Mouse (Mus musculus) kidney, embryonic 16.5 days (tissue): Measurements from ENCODE around the gene Actl6a. TPM values are rescaled to one million over a fixed set of nuclear protein-coding genes. Genes with fewer than 3 reads are reported as not detected.

ENCODE experiments used
- ATAC-seq: fragments of 200-750 bp; cut with Nextera tagmentation; 2 replicates; pipeline ENCODE4 v1.8.0; 2017; ENCODE audit warnings: moderate TSS enrichment; ENCODE audit not compliant: low FRiP score, low TSS enrichment
- H3K27ac ChIP-seq: fragments of 300-500 bp; sonication (generic); 2 replicates; pipeline ENCODE4 v1.5.1; 2014; ENCODE audit warnings: low read length
- H3K27me3 ChIP-seq: fragments of 300-500 bp; sonication (generic); 2 replicates; pipeline ENCODE4 v1.6.1; 2014; ENCODE audit warnings: low read length, control low read depth, mixed read lengths; ENCODE audit not compliant: insufficient read depth
- H3K36me3 ChIP-seq: fragments of 300-500 bp; sonication (generic); 2 replicates; pipeline ENCODE4 v1.6.1; 2014; ENCODE audit warnings: low read length, control low read depth, mixed read lengths; ENCODE audit not compliant: insufficient read depth
- H3K4me1 ChIP-seq: fragments of 300-500 bp; sonication (generic); 2 replicates; pipeline ENCODE4 v1.6.1; 2014; ENCODE audit warnings: low read length, control low read depth, mixed read lengths; ENCODE audit not compliant: insufficient read depth
- H3K4me2 ChIP-seq: fragments of 300-500 bp; sonication (generic); replicated peaks from 2 replicates; pipeline ENCODE4 v1.6.1; 2014; ENCODE audit warnings: low read depth, low read length
- H3K4me3 ChIP-seq: fragments of 300-500 bp; sonication (generic); 2 replicates; pipeline ENCODE4 v1.5.1; 2014; ENCODE audit warnings: mild to moderate bottlenecking, low read length
- H3K9ac ChIP-seq: fragments of 300-500 bp; sonication (generic); replicated peaks from 2 replicates; pipeline ENCODE4 v1.6.1; 2014; ENCODE audit warnings: low read length
- H3K9me3 ChIP-seq: fragments of 300-500 bp; sonication (generic); 2 replicates; pipeline ENCODE4 v1.6.1; 2016; ENCODE audit warnings: low read length, control low read depth
- WGBS: fragments of 180-500 bp; shearing (Covaris S2); extraction: QIAGEN DNeasy Blood & Tissue Kit; methylation state at CpG from one replicate; pipeline ENCODE4 v1.1.7; 2014; 5-methylcytosine and 5-hydroxymethylcytosine counted together
- polyA plus RNA-seq: library from polyadenylated mRNA; unstranded; fragments of >200 nt; fragmentation: Nextera tagmentation; extraction: Ambion mirVana; gene quantifications from 2 replicates; pipeline ENCODE4 v1.2.1, GENCODE M21; 2015

Gene Actl6a
- polyA plus RNA-seq, 1 experiment from 2014 or later = 196 TPM

DNA sequence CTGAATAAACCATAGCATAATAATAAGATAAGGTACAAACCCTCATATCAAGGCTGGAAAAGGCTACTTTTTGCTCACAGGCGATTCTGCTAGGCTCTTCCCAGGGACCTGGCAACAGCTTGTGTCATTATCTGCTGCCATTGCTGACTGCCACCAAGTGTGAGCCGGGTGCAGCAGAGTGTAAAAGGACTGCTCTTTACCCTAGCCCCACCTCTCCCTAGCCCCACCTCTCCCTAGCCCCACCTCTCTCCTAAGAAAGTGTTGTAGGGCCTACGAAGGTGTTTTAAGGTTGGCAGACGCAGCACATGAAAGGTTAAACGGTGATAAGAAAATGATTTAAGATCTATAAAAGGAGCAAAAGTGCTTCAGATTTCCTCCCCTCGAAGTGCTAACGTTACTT, 57.8 kb downstream of the Actl6a start:
- ATAC-seq = no peak
- WGBS = 45% methylated on average over 7 of the region's 7 CpGs

DNA sequence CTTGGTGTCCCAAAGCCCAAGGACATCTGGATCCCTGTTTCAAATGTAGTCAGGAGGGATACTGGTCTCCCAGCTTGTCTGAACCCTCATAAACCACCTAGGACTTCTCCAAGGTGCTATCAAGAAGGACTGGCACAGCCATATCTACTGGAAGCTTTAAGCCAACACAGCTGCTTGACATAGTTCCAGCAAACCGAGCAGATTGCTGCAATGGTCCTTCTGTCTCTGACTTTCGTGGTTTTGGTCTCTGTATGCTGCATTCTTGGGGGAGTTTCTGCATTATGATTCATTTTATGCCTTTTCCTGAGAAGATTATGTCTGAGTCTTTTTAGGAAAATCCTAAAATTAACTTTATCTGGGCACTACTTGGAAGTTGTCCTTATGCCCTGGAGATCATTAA, 64.7 kb downstream of the Actl6a start:
- H3K4me2 ChIP-seq = no peak overlapping the region
- no peak overlapping the region for H3K27ac ChIP-seq
- H3K9ac ChIP-seq = no peak overlapping the region
- ATAC-seq = no peak
- no peaks in the 10 kb centered on the region for H3K9me3 ChIP-seq
- WGBS = 78% methylated on average over 2 of the region's 2 CpGs
- H3K36me3 ChIP-seq = no peaks in the 10 kb centered on the region
- no peaks in the 10 kb centered on the region for H3K27me3 ChIP-seq
- H3K4me3 ChIP-seq = no peak overlapping the region
- H3K4me1 ChIP-seq = no peaks in the 10 kb centered on the region

More for the DNA sequence above, 57.8 kb downstream of the Actl6a start:
- H3K27me3 ChIP-seq = no peaks in the 10 kb centered on the region
- no peaks in the 10 kb centered on the region for H3K36me3 ChIP-seq
- H3K4me1 ChIP-seq = no peaks in the 10 kb centered on the region
- no peak overlapping the region for H3K4me2 ChIP-seq
- H3K4me3 ChIP-seq = no peak overlapping the region
- no peaks in the 10 kb centered on the region for H3K9me3 ChIP-seq
- H3K27ac ChIP-seq = no peak overlapping the region
- no peak overlapping the region for H3K9ac ChIP-seq

Other genes with a start within 250 kb of the Actl6a start
- gene Kcnmb3, start 214.1 kb upstream of the Actl6a start, polyA plus RNA-seq = 0.23 and 0.26 TPM in 2 replicates
- gene Zfp639, start 196.0 kb upstream of the Actl6a start, polyA plus RNA-seq = 38.6 and 42.2 TPM in 2 replicates
- gene Mfn1, start 176.8 kb upstream of the Actl6a start, polyA plus RNA-seq = 35.2 and 37.6 TPM in 2 replicates
- gene Gnb4, start 89.7 kb upstream of the Actl6a start, polyA plus RNA-seq = 54.5 and 60.7 TPM in 2 replicates
- 325 and 353 TPM in 2 replicates for gene Ndufb5, start 30.7 kb downstream of the Actl6a start, polyA plus RNA-seq
- gene Mrpl47, start 31.3 kb downstream of the Actl6a start, polyA plus RNA-seq = 31.9 and 33.3 TPM in 2 replicates
- 4.5 and 5.2 TPM in 2 replicates for gene Usp13, start 111.2 kb downstream of the Actl6a start, polyA plus RNA-seq